Mouse (Mus musculus) spleen, adult 12 weeks (tissue): Measurements from ENCODE around the gene Rffl.
"Not testable (repeated sequence)": the region's sequence is repeated elsewhere in the genome, so short reads cannot be mapped to it uniquely, and the experiment has no call there.

Source experiments
- DNase-seq: peaks from one replicate; pipeline ENCODE4 v3.0.0; 2022; ENCODE audit warnings: low spot score

Gene Rffl

GRCm38 (mm10) chr11:82845415-82846078 is 25.5 kb downstream of the Rffl start:
- peak; percentile 72 for DNase-seq

GRCm38 (mm10) chr11:82844771-82845414 is 26.1 kb downstream of the Rffl start:
- no peak for DNase-seq

- DNase-seq, result no peak
These were observed 32.5 kb downstream of the Rffl start for GRCm38 (mm10) chr11:82838511-82838910.

- DNase-seq, result no peak
These were observed 33.2 kb downstream of the Rffl start for GRCm38 (mm10) chr11:82837848-82838247.

GRCm38 (mm10) chr11:82837192-82837591 is 33.8 kb downstream of the Rffl start:
- no peak for DNase-seq

GRCm38 (mm10) chr11:82835616-82836432 is 35.2 kb downstream of the Rffl start:
- DNase-seq, result no peak

- DNase-seq, result not testable (repeated sequence)
These were observed 36.7 kb downstream of the Rffl start for GRCm38 (mm10) chr11:82834359-82834758.

- no peak for DNase-seq
These were observed 37.1 kb downstream of the Rffl start for GRCm38 (mm10) chr11:82833929-82834328.

- not testable (repeated sequence) for DNase-seq
These were observed 38.6 kb downstream of the Rffl start for GRCm38 (mm10) chr11:82832402-82832801.

GRCm38 (mm10) chr11:82831008-82831893 is 39.8 kb downstream of the Rffl start:
- no peak for DNase-seq

- no peak for DNase-seq
These were observed 44.2 kb downstream of the Rffl start for GRCm38 (mm10) chr11:82826818-82827217.

GRCm38 (mm10) chr11:82820788-82821456 is 50.1 kb downstream of the Rffl start:
- no peak for DNase-seq

GRCm38 (mm10) chr11:82819350-82819749 is 51.7 kb downstream of the Rffl start:
- DNase-seq, result peak; percentile 58

GRCm38 (mm10) chr11:82808485-82808884 is 62.5 kb downstream of the Rffl start:
- no peak for DNase-seq

- no peak for DNase-seq
These were observed 63.6 kb downstream of the Rffl start for GRCm38 (mm10) chr11:82807370-82807769.

GRCm38 (mm10) chr11:82806656-82807055 is 64.4 kb downstream of the Rffl start:
- no peak for DNase-seq

- no peak for DNase-seq
These were observed 87.6 kb downstream of the Rffl start for GRCm38 (mm10) chr11:82783453-82783852.

GRCm38 (mm10) chr11:82782197-82782596 is 88.8 kb downstream of the Rffl start:
- DNase-seq, result no peak

- peak; percentile 87 for DNase-seq
These were observed 89.8 kb downstream of the Rffl start, which contains the start of gene Lig3 for GRCm38 (mm10) chr11:82780983-82781903. TSS of gene Lig3 (plus strand) at chr11:82781108.

GRCm38 (mm10) chr11:82780134-82780533 is 90.9 kb downstream of the Rffl start:
- no peak for DNase-seq
